Mouse (Mus musculus) right cerebral cortex, adult 2 months (tissue): ENCODE data around the gene Gm10260.

Source experiments
- DNase-seq, 2 experiments: peaks; one replicate each; pipeline ENCODE4 v3.0.0; 2021 to 2022; ENCODE audit warnings: low spot score in 2 of 2

Gm10260 gene

GRCm38 (mm10) chr13:97768046-97768682 lies 7.7 kb upstream of the Gm10260 start:
- peak in 1 of 2 experiments; percentile 43 for DNase-seq

GRCm38 (mm10) chr13:97766600-97766999 lies 6.2 kb upstream of the Gm10260 start:
- DNase-seq = no peak

GRCm38 (mm10) chr13:97765913-97766312 lies 5.5 kb upstream of the Gm10260 start:
- DNase-seq = no peak

- no peak for DNase-seq
Observed at GRCm38 (mm10) chr13:97764067-97764466, 3.6 kb upstream of the Gm10260 start.

- DNase-seq = no peak
Observed at GRCm38 (mm10) chr13:97763436-97763835, 3.0 kb upstream of the Gm10260 start.

GRCm38 (mm10) chr13:97762121-97762520 lies 1.7 kb upstream of the Gm10260 start:
- DNase-seq = no peak

- DNase-seq = no peak
Observed at GRCm38 (mm10) chr13:97757033-97757432, 3.4 kb downstream of the Gm10260 start.

- no peak for DNase-seq
Observed at GRCm38 (mm10) chr13:97756091-97756490, 4.3 kb downstream of the Gm10260 start.

GRCm38 (mm10) chr13:97750851-97751381 lies 9.5 kb downstream of the Gm10260 start:
- no peak for DNase-seq

GRCm38 (mm10) chr13:97747037-97747860 lies 13.2 kb downstream of the Gm10260 start:
- DNase-seq = peak in 1 of 2 experiments; percentile 38

- no peak for DNase-seq
Observed at GRCm38 (mm10) chr13:97744669-97745068, 15.8 kb downstream of the Gm10260 start.

GRCm38 (mm10) chr13:97744036-97744435 lies 16.4 kb downstream of the Gm10260 start:
- no peak for DNase-seq

- DNase-seq = no peak
Observed at GRCm38 (mm10) chr13:97743229-97743988, 17.0 kb downstream of the Gm10260 start.

- DNase-seq = no peak
Observed at GRCm38 (mm10) chr13:97735931-97736330, 24.5 kb downstream of the Gm10260 start.

GRCm38 (mm10) chr13:97734760-97735159 lies 25.7 kb downstream of the Gm10260 start:
- DNase-seq = no peak

- DNase-seq = no peak
Observed at GRCm38 (mm10) chr13:97725160-97725825, 35.1 kb downstream of the Gm10260 start.

GRCm38 (mm10) chr13:97724551-97724950 lies 35.9 kb downstream of the Gm10260 start:
- DNase-seq = no peak

- DNase-seq = no peak
Observed at GRCm38 (mm10) chr13:97712506-97713275, 47.7 kb downstream of the Gm10260 start.

- no peak for DNase-seq
Observed at GRCm38 (mm10) chr13:97711510-97711909, 48.9 kb downstream of the Gm10260 start.
